Mouse (Mus musculus) spleen, adult 2 months (tissue): ENCODE data around the gene D430041D05Rik.

Source experiments
- CTCF ChIP-seq: fragments of 200-500 bp; IDR thresholded peaks from 2 replicates; pipeline ENCODE4 v1.5.1; 2011; ENCODE audit warnings: mild to moderate bottlenecking, inconsistent platforms; ENCODE audit not compliant: insufficient read depth, insufficient read length, insufficient replicate concordance; ENCODE audit errors: extremely low read depth
- POLR2A ChIP-seq: fragments of 200-500 bp; IDR thresholded peaks from 2 replicates; pipeline ENCODE4 v1.6.1; 2011; ENCODE audit warnings: low read depth, low read length, inconsistent platforms

- TF ChIP-seq CTCF (no peak), POLR2A (no peak)
Observed at GRCm38 (mm10) chr2:104372156-104372555, 38.7 kb downstream of the D430041D05Rik start.
